Mouse (Mus musculus): ENCODE measurements at regions not wholly inside any gene's neighbourhood (a gene's known extent, or its start where the extent isn't known, plus 50 kb on each side); places are given as distances from the start of the nearest gene placed in this dataset.

DNA sequence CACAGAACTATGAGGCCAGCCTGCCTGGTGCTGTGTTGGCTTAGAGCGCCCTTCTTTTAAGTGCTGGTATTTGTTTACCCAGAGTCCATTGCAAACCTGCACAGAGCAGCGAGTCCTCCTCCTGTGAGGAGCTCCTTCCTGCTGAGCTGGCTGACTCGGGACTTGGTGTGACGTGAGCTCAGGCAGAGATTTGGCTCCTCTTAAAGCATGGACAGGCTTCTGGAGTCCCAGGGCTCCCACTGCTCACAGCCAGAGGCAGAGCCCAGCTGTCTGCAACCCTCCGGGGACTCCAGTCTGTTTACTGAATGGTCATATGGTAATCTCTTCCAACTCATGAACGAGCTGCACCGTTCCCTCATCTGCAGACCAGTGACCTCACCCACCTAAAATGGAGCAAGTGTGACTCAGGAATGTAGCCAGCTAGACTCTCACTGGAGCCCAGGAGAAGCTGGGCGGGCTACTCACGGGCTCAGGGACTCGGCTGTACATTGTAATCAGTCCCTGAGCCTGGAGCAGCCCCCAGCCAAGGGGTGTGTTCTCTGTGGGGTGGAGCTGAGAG, 715.6 kb upstream of the Car8 start:
- Histone ChIP-seq H3K27ac (ENCODE audit: insufficient read depth, low read depth, low read length) (no peak overlapping the region), H3K4me3 (ENCODE audit: insufficient read depth, low read depth, low read length) (no peak overlapping the region), H3K4me1 (ENCODE audit: control insufficient read depth, insufficient read depth, low read length) (peaks cover 13% of the 10 kb centered on the region)
- WGBS, result 26% methylated on average over 10 of the region's 10 CpGs
- no peak for TF ChIP-seq POLR2A (IDR thresholded peaks at IDR 0.05; ENCODE audit: insufficient read depth, low read depth, low read length)
- no peak for TF ChIP-seq CTCF (IDR thresholded peaks at IDR 0.05; ENCODE audit: insufficient read depth, low read depth, low read length)

GRCm38 (mm10) chr4:8953181-8953580, 714.3 kb upstream of the Car8 start:
- peaks cover 13% of the 10 kb centered on the region for H3K4me1 ChIP-seq (ENCODE audit: control insufficient read depth, insufficient read depth, low read length)
- H3K27ac ChIP-seq (ENCODE audit: insufficient read depth, low read depth, low read length), result no peak overlapping the region
- WGBS, result 93% methylated on average over 7 of the region's 7 CpGs
- no peak for TF ChIP-seq POLR2A (IDR thresholded peaks at IDR 0.05; ENCODE audit: insufficient read depth, low read depth, low read length)
- TF ChIP-seq CTCF (IDR thresholded peaks at IDR 0.05; ENCODE audit: insufficient read depth, low read depth, low read length), result no peak
- H3K4me3 ChIP-seq (ENCODE audit: insufficient read depth, low read depth, low read length), result no peak overlapping the region

- TF ChIP-seq POLR2A (IDR thresholded peaks at IDR 0.05; ENCODE audit: insufficient read depth, low read depth, low read length), result no peak
- TF ChIP-seq CTCF (IDR thresholded peaks at IDR 0.05; ENCODE audit: insufficient read depth, low read depth, low read length), result no peak
- Histone ChIP-seq H3K27ac (ENCODE audit: insufficient read depth, low read depth, low read length) (no peak overlapping the region), H3K4me1 (ENCODE audit: control insufficient read depth, insufficient read depth, low read length) (peaks cover 8% of the 10 kb centered on the region), H3K4me3 (ENCODE audit: insufficient read depth, low read depth, low read length) (no peak overlapping the region)
- WGBS, result 92% methylated on average over 4 of the region's 4 CpGs
Observed at GRCm38 (mm10) chr4:8949951-8950350, 711.1 kb upstream of the Car8 start.

- Histone ChIP-seq H3K4me3 (ENCODE audit: insufficient read depth, low read depth, low read length) (no peak overlapping the region), H3K27ac (ENCODE audit: insufficient read depth, low read depth, low read length) (no peak overlapping the region), H3K4me1 (ENCODE audit: control insufficient read depth, insufficient read depth, low read length) (peaks cover 4% of the 10 kb centered on the region)
- no peak for TF ChIP-seq CTCF (IDR thresholded peaks at IDR 0.05; ENCODE audit: insufficient read depth, low read depth, low read length)
- no peak for TF ChIP-seq POLR2A (IDR thresholded peaks at IDR 0.05; ENCODE audit: insufficient read depth, low read depth, low read length)
- 81% methylated on average over 5 of the region's 5 CpGs for WGBS
Observed at GRCm38 (mm10) chr4:8949537-8949936, 710.7 kb upstream of the Car8 start.

- H3K4me1 ChIP-seq (ENCODE audit: control insufficient read depth, insufficient read depth, low read length), result no peaks in the 10 kb centered on the region
- H3K4me3 ChIP-seq (ENCODE audit: insufficient read depth, low read depth, low read length), result no peak overlapping the region
- no peak for TF ChIP-seq POLR2A (IDR thresholded peaks at IDR 0.05; ENCODE audit: insufficient read depth, low read depth, low read length)
- no peak for TF ChIP-seq CTCF (IDR thresholded peaks at IDR 0.05; ENCODE audit: insufficient read depth, low read depth, low read length)
- WGBS, result 97% methylated on average over 10 of the region's 10 CpGs
- H3K27ac ChIP-seq (ENCODE audit: insufficient read depth, low read depth, low read length), result no peak overlapping the region
Observed at GRCm38 (mm10) chr4:8945116-8945515, 706.3 kb upstream of the Car8 start.

DNA sequence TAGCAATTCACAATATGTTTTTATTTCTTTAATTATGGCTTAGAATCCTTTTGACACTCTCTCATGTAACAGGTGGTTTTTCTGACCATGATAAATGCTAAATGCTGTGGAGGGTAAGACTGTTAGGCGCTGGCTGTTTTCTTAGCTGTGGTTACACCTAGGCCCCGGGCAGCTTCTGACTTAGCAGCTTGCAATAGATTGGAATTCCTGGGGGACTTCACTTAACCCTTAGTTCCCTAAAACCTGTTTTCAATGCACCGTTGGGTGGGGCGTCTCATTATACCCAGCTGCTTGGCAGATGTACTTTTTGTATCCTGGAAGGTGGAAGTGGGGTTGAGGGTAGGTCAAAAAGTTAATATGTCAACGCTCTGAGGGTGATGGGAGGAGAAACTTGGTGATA, 704.2 kb upstream of the Car8 start:
- H3K27ac ChIP-seq (ENCODE audit: insufficient read depth, low read depth, low read length), result no peak overlapping the region
- no peak overlapping the region for H3K4me3 ChIP-seq (ENCODE audit: insufficient read depth, low read depth, low read length)
- H3K4me1 ChIP-seq (ENCODE audit: control insufficient read depth, insufficient read depth, low read length), result peaks cover 2% of the 10 kb centered on the region; the same call in 1 of the 2 replicates
- TF ChIP-seq CTCF (IDR thresholded peaks at IDR 0.05; ENCODE audit: insufficient read depth, low read depth, low read length), result no peak
- TF ChIP-seq POLR2A (IDR thresholded peaks at IDR 0.05; ENCODE audit: insufficient read depth, low read depth, low read length), result no peak
- WGBS, result 77% methylated on average over 5 of the region's 5 CpGs

DNA sequence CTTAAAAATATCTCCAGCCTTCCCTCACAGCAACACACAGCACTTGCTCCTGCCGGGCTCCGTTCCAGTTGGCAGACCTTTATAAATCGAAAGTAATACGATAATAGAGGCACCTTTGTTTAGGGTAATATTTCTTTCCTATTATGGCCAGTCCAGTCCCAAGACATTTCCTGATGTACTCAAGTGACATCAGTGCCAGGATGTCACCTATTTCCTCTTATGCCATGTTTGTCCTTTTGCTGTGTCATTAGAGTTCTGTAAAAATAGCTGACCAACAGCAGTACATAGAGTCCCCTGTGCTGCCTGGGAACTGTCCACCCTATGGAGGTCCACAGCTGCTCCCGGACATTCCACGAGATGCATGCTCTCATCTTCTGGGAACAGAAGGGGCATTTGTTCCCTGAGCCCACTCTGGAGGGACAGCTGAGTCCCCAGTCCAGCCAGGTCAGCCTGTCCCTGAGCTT, 700.1 kb upstream of the Car8 start:
- H3K27ac ChIP-seq (ENCODE audit: insufficient read depth, low read depth, low read length), result no peak overlapping the region
- WGBS, result 65% methylated on average over 6 of the region's 6 CpGs
- TF ChIP-seq POLR2A (IDR thresholded peaks at IDR 0.05; ENCODE audit: insufficient read depth, low read depth, low read length) (no peak), CTCF (IDR thresholded peaks at IDR 0.05; ENCODE audit: insufficient read depth, low read depth, low read length) (no peak)
- H3K4me1 ChIP-seq (ENCODE audit: control insufficient read depth, insufficient read depth, low read length), result peaks cover 2% of the 10 kb centered on the region; the same call in 1 of the 2 replicates
- no peak overlapping the region for H3K4me3 ChIP-seq (ENCODE audit: insufficient read depth, low read depth, low read length)

- no peak for TF ChIP-seq CTCF (IDR thresholded peaks at IDR 0.05; ENCODE audit: insufficient read depth, low read depth, low read length)
- no peak for TF ChIP-seq POLR2A (IDR thresholded peaks at IDR 0.05; ENCODE audit: insufficient read depth, low read depth, low read length)
- no peak overlapping the region for H3K4me3 ChIP-seq (ENCODE audit: insufficient read depth, low read depth, low read length)
- H3K4me1 ChIP-seq (ENCODE audit: control insufficient read depth, insufficient read depth, low read length), result peaks cover 2% of the 10 kb centered on the region; the same call in 1 of the 2 replicates
- WGBS, result 84% methylated on average over 2 of the region's 2 CpGs
- H3K27ac ChIP-seq (ENCODE audit: insufficient read depth, low read depth, low read length), result no peak overlapping the region
Observed at GRCm38 (mm10) chr4:8935899-8936298, 697.1 kb upstream of the Car8 start.

DNA sequence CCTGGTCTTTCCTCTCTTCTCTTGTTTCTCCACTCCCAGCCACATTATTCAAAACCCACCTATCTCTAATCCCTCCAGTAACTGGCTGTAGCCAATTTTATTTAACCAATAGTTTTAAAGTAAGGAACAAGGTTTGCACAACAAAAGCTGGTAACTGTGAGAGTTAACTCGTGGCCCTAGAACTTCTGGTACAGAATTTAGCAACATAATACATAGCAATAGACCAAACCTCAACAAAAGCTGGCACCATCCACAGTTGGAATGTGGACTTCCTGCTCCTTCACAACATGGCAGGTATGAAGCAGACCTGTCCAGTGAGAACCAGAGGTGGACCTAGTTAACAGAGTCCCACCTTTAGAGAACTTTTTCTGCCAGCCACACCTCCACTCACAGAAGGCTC, 695.7 kb upstream of the Car8 start:
- no peak for TF ChIP-seq CTCF (IDR thresholded peaks at IDR 0.05; ENCODE audit: insufficient read depth, low read depth, low read length)
- no peak for TF ChIP-seq POLR2A (IDR thresholded peaks at IDR 0.05; ENCODE audit: insufficient read depth, low read depth, low read length)
- no peak overlapping the region for H3K27ac ChIP-seq (ENCODE audit: insufficient read depth, low read depth, low read length)
- WGBS, result 85% methylated on average over 1 of the region's 1 CpGs
- H3K4me1 ChIP-seq (ENCODE audit: control insufficient read depth, insufficient read depth, low read length), result peaks cover 2% of the 10 kb centered on the region; the same call in 1 of the 2 replicates
- no peak overlapping the region for H3K4me3 ChIP-seq (ENCODE audit: insufficient read depth, low read depth, low read length)
